Mouse (Mus musculus): ENCODE results near the gene Arhgap9.

Arhgap9 gene

GRCm38 (mm10) chr10:127343029-127343428, 21.3 kb downstream of the Arhgap9 start:
- no peak for DNase-seq (ENCODE audit: low read depth, low spot score)

GRCm38 (mm10) chr10:127346173-127346572, 24.4 kb downstream of the Arhgap9 start:
- DNase-seq (ENCODE audit: low read depth, low spot score) = no peak

- no peak for DNase-seq (ENCODE audit: low read depth, low spot score)
Observed at GRCm38 (mm10) chr10:127348957-127349356, 27.2 kb downstream of the Arhgap9 start.

GRCm38 (mm10) chr10:127349810-127350209, 28.0 kb downstream of the Arhgap9 start:
- DNase-seq (ENCODE audit: low read depth, low spot score) = no peak

- no peak for DNase-seq (ENCODE audit: low read depth, low spot score)
Observed at GRCm38 (mm10) chr10:127350594-127351284, 29.0 kb downstream of the Arhgap9 start.

- DNase-seq (ENCODE audit: low read depth, low spot score) = no peak
Observed at GRCm38 (mm10) chr10:127351285-127351595, 29.5 kb downstream of the Arhgap9 start.

GRCm38 (mm10) chr10:127351719-127352118, 30.0 kb downstream of the Arhgap9 start:
- no peak for DNase-seq (ENCODE audit: low read depth, low spot score)

GRCm38 (mm10) chr10:127352187-127352586, 30.4 kb downstream of the Arhgap9 start:
- DNase-seq (ENCODE audit: low read depth, low spot score) = no peak

- DNase-seq (ENCODE audit: low read depth, low spot score) = no peak
Observed at GRCm38 (mm10) chr10:127352766-127353165, 31.0 kb downstream of the Arhgap9 start.

GRCm38 (mm10) chr10:127353909-127354895, 32.4 kb downstream of the Arhgap9 start, which contains the start of gene Inhbe:
TSS of gene Inhbe (minus strand) at chr10:127354411.
- DNase-seq (ENCODE audit: low read depth, low spot score) = no peak

GRCm38 (mm10) chr10:127355336-127355735, 33.6 kb downstream of the Arhgap9 start:
- no peak for DNase-seq (ENCODE audit: low read depth, low spot score)

- no peak for DNase-seq (ENCODE audit: low read depth, low spot score)
Observed at GRCm38 (mm10) chr10:127360714-127361113, 39.0 kb downstream of the Arhgap9 start.

GRCm38 (mm10) chr10:127367116-127367515, 45.4 kb downstream of the Arhgap9 start:
- no peak for DNase-seq (ENCODE audit: low read depth, low spot score)

- no peak for DNase-seq (ENCODE audit: low read depth, low spot score)
Observed at GRCm38 (mm10) chr10:127368273-127368672, 46.5 kb downstream of the Arhgap9 start.

- no peak for DNase-seq (ENCODE audit: low read depth, low spot score)
Observed at GRCm38 (mm10) chr10:127369834-127370820, 48.4 kb downstream of the Arhgap9 start, which contains the start of gene Inhbc. TSS of gene Inhbc (minus strand) at chr10:127370431.

- no peak for DNase-seq (ENCODE audit: low read depth, low spot score)
Observed at GRCm38 (mm10) chr10:127371023-127371422, 49.3 kb downstream of the Arhgap9 start.

- no peak for DNase-seq (ENCODE audit: low read depth, low spot score)
Observed at GRCm38 (mm10) chr10:127377700-127378099, 55.9 kb downstream of the Arhgap9 start.
